Mouse (Mus musculus): ENCODE results near the gene Elf2.

- TF ChIP-seq CTCF (IDR thresholded peaks at IDR 0.05; ENCODE audit: borderline replicate concordance, control insufficient read depth, extremely low read depth, insufficient read depth, low read length, poor library complexity) (no peak), POLR2A (IDR thresholded peaks at IDR 0.05; ENCODE audit: control insufficient read depth, extremely low read depth, insufficient read depth, low read length, poor library complexity) (no peak)
Measured at GRCm38 (mm10) chr3:51359558-51360307, 19.3 kb upstream of the Elf2 start.

Data from thymus, adult 2 months (tissue).